Mouse (Mus musculus): ENCODE data around the gene Zfp74.
"Not testable (repeated sequence)": the region's sequence is repeated elsewhere in the genome, so short reads cannot be mapped to it uniquely, and the experiment has no call there.

Zfp74 gene

DNA sequence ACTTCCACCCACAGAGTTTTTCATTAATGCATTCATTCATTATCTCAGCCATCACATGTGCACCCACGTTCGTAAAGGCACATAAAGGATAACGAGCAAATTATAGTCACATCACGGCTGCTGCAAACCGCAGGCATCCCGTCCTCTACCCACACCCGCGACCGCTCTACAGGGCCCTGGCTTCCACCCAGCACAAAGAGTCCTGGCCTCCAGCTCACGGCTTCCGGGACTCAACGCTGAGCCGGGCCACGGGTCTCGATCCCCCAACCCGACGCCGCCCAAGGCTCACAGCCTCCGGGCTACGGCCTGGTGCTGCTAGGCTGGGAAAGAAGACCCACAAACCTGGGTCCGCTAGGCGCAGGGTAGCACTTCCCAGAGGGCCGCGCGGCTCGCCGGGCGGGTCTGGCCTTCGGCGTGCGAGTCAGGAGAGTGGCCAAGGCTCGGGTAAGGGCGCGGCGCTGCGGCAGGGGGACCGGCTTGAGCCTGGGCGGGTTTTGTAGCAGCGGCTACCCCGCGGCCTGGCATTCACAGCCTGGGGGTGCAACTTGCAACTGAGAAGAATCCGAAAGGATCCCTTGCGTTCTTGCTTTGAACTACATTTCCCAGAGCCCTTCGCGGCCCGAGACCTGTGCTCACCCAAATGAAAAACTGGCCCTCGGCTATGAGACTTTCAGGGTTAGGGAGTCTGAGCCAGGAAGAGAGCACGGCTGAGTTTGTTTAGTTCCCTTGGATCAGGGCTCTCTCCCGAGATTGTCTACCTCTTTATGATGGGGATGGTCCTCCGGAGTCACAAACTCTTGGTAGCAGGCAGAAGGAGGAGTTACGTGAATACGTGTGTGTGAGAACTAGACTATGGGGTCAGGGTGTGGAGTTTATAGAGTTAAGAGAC is at the start of gene Zfp74:
Gene Zfp74 (minus strand): TSS at position 577 of the 889 bp plus-strand sequence.
- peak; percentile 89 for DNase-seq

DNA sequence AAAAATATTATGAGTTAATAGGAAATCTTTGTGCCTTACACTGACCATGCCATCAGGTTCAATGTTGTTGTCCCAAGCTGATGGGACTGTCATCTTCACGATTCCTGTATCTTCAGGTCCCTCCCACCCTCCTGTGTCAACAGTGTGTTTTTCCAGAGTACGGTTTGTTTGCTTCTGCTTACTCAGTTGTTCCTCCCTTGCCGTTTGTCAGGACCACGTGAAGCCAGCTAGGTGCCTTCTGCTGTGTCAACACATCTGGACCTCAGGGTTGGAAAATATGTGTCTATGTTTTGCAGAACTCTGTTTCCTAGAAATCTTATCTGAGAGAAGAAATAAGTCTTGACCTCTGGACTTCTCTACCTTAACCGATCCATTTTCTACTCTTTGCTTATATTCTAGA is 46.7 kb upstream of the Zfp74 start:
- no peak for DNase-seq

DNA sequence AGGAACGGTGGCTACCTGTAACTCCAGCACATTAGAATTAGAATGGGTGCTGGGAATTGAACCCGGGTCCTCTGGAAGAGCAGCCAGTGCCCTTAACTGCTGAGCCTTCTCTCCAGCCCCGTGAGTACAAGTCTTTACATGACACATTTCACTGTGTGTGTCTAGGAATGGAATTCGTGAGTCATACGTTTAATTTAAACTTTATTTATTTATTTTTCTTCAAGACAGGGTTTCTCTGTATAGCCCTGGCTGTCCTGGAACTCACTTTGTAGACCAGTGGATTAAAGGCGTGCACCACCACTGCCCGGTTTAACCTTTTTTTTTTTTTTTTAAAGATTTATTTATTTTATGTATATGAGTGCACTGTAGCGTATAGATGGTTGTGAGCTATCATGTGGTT is 41.2 kb upstream of the Zfp74 start:
- DNase-seq: no peak

DNA sequence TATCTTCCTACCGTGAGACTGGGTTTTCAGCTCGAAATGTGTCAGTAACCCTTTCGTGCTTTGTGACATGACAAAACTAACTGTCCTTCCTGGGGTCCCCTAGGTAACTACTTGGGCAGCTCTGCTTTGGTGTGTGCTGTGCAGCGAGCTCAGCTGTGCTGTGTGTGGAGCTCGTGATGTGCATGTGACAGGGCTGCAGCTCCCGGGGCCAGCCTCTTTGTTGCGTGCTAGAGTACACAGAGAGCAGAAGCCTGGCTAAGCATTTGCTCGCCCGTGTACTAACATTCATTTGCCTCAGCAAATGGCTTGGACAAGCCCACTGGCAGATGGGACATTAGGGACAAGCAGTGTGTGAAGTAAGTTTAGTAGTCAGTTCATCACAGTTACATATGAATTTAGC is 39.5 kb upstream of the Zfp74 start:
- DNase-seq: no peak

DNA sequence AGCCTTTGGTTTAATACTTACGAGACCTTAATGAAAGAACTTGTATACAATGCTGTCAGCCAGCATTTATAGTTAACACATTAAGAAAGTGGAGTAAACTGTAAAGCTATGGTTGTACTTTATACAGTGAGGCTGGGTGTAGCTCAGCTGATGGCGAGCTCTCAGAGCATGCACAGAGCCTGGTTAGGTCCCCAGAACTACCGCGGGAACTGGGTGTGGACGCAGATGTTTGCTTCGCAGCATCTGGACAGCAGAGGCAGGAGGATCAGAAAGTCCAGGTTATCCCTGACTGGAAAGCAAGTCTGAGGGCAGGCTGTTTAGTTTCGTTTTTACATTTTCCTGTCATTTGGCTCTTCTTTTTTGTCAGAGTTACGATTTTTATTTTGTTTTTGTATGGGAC is 38.8 kb upstream of the Zfp74 start:
- no peak for DNase-seq

DNA sequence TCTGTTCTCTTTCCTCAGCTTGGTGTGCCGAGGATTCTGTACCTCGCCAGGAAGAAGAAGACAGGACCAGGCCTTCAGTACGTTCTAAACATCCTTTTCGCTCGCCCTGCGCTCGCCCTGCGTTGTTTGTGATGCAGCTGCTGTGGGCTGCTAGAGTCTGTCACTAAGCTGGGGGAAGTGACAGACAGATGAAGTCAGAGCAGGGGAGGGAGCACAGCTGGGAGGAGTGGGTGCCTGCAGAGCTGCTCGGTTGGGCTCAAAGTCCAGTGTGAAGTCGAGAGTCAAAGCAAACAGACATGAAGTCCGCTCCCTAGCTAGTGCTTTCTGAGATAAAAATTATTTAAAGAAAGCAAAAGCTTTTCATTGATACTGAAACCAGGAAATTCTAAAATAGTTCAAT is 35.1 kb upstream of the Zfp74 start:
- DNase-seq: no peak

DNA sequence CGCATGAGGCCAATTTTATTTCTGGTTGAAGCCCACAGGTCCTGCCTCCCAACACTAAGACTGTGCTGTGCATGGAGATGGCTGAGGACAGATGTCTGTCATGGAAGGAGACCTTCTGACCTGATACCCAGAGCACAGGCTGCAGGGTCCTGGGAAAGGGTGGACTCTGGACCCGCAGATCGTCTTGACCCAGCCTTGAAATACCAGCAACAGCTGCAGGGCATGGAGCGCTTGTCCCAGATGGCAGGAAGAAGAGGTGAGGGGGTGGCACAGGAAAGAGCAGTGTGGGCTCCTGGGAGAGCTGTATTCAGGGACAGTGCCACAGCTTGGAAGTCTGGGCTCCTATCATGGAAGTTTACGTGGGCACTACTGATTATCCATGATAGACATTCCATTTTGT is 33.7 kb upstream of the Zfp74 start:
- no peak for DNase-seq

DNA sequence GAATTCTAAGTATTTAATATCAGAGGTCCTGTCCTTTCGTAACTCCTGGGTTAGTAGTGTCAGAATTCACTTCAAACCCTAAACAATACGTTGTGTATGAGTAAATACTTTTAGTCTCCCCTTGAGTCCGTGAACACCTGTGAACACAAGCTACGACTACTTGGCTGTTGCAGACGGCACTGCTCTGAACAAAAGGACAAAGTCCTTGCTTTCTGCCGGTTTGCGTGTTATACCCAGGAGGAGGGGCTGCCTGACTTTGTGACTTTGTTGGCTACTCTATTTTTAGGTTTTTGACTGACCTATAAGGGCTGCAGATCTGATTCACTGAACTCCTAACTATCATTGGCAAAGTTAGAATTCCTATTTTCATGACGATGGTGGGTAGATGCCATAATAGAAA is 32.2 kb upstream of the Zfp74 start:
- DNase-seq: no peak

DNA sequence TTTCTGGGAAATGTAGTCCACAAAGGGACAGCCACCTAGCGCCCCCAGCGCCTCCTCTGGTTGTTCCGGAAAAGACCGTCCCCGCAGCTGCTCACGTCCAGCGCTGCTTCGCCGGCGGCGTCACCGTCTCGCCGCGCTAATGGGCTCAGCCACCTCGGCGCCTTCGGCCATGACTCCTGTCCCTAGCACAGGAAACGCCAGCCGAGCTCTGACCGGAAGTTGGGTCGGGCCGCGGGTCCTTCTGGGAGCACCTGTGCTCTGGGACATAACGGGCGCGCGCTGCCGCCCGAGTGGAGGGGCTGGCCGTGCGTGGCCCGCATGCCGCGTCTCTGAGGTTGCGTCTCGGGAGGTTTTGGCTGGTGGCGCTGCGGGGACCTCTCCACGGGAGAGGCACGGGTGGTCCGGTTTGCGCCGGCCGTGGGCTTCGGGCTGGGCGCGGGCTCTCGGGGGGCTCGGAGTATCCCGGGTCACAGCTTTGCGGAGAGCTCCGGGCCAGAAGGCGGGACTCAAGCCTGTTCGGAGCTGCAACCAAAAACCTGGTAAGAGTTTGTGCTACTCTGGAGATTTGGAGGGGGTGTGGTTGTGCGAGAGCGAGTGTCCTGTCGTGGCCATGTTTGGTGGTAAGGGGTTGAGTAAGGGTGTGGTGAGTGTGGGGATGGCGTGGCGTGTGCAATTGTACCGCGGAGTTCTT is 29.9 kb upstream of the Zfp74 start, which contains the start of gene Zfp568:
Gene Zfp568 (plus strand): TSS at position 266 of the 691 bp plus-strand sequence.
- DNase-seq: peak; percentile 97

DNA sequence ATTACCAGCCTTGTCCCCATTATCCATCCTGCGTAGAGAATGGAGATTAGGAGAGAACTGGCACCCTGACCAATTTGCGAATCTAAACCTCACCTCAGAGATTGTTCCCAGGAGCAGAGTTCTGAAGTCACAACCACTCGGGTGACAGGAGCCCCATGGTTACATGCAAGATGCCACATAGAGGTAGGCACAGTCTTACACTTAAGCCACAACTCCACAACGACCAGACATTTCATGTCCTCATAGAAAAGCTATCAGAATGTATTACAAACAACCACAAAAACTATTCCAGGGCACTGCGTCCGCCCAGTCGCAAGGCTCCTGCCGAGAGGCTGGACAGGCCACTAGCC is 29.4 kb upstream of the Zfp74 start:
- no peak for DNase-seq

DNA sequence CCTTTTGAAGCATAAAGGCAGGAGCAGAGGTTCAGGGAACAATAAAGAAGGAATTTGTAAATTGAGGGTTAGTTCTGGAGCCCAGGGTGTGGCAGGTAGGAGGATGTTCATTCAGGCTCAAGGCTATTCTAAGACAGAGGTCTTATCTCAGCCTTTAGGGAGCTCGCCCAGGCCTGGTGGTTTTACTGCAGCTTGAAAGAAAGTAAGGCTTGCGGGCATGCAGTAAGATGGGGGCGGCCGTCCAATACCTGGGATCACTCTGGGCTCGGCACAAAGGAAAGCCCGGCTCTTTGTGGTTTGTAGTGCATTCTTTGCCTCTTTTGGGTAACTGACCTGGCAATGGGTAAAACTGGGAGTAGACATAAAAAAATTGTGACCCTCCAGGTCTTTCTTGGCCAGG is 29.0 kb upstream of the Zfp74 start:
- peak; percentile 14 for DNase-seq

DNA sequence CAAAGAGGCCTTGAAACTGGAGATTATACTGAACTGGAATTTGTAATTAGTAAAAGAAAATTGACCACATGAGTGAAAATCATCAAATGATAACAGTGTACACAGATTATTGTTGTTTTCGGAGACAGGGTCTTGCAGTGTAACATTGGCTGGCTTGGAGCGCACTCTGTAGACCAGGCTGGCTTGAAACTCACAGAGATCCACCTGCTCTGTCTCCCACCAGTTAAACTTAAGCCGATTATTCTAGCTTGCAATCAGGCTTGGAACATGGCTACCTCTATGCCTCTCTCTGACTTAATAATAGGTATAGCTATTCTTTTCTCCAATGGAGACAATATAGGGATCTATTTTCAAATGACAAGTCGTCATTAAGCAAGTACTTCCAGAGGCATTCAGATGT is 28.5 kb upstream of the Zfp74 start:
- no peak for DNase-seq

DNA sequence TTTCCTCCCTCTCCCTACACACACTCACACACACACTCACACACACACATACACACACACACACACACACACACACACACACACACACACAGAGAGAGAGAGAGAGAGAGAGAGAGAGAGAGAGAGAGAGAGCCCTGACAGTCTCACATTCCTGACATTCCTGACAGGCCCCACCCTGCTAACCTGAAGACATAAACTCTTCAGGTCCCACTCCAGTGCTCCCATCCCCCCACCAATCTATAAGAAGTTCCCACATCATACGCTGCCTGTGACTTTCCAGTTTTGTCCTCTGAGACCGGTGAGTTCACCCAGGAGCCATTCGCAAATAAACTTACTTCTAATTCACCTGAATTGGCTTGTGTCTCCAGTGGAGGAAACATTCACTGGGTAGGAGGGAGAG is 28.0 kb upstream of the Zfp74 start:
- DNase-seq: peak; percentile 15

DNA sequence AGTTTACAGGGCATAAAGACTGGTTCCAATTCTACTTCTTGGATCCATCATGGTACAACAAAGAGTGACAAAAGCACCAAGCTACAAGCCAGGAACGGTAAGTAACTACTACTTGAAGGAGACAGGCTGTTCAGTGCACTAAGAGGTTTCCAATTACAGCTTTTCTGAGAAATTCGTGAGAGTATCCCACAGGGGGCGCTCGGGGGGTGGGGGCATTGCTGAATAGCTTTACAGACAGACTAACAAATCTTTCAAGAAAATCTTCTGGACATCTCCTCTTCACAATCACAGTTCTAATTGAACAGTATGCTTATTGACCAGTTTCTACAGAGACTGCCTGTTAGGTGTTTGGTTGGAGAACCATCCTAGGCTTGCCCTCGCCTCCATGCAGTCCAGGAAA is 27.6 kb upstream of the Zfp74 start:
- DNase-seq: peak; percentile 19

DNA sequence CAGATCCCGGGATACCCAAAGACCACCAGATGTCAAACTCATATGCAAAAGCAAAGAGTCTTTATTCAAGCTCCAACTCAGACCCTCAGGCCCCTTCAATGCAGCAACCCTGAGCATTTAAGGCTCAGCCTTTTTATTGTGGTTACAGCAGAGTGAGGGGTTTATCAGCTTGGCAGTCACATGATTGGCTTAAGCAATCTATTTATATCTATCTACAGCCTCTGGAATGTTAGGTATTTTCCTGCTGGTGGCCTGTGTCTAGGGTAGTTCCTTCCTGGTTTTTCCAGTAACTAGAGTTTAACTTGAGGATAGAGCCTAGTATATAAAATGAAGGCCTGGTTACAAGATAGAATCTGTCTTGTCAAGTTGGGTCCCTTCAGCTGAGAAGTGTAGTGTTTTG is 26.9 kb upstream of the Zfp74 start:
- DNase-seq: no peak

DNA sequence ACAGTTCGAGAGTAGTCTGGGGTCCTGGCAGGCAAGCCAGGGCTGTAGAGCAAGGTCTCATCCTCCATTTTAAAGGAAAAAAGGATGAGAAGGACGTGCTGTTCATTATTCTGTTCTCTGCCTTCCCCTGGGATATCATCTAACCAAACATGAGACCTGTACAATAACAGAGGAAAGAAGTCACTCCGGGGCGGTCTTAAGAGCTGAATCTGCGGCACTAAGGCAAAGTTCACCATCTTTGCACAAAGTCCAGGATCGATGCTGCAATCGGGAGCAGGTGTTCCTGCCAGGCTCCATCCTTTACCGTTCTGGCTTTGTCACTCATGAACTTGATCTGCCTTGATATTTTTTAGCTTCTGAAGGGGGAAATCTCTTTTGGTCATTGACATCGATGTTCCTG is 16.8 kb upstream of the Zfp74 start:
- DNase-seq: no peak

DNA sequence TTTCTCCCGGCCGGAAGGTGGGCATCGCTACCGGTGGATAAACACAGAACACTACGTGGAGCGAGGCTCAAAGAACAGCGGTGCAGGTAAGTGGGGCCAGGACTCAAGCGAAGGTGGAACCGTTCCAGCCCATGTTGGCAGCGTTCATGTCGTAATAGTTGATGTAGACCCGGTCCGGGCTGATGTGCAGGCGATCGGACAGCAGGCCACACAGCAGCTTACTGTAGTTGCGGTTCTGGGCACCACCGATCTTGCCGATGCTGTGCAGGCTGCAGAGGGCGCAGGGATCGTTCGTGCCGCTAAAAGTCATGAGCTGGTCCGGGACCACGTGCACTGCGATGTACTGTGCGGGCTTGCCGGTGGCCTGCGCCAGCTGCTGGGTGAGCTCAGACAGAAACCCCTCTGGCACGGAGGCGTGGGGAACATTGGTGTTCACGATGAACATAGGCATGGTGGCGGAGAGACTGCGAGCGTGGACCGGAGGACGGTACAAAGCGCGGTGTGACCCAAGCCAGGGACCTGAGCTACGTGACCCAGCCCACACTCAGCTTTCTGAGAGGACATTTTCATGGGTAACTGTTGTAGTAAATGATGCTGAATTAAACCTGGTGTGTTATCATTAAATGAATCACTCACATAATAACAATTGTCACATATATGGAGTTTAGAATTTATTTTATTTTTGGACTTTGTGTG is 11.4 kb upstream of the Zfp74 start:
- DNase-seq: not testable (repeated sequence)

DNA sequence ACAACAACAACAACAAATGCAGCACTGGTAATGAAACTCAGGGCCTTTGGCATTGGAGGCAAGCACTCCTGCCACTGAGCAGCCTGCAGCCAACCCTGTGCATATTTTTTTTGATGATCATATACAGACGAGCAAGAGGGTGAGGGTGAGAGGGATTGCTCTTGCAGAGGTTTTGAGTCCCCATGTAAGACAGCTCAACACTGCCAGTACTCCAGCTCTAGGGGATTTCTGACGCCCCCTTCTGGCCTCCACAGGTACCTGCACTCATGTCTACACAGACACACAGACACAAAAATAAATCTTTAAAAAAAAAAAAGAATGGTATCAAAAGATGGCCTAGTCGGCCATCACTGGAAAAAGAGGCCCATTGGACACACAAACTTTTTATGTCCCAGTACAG is 5.1 kb upstream of the Zfp74 start:
- no peak for DNase-seq

DNA sequence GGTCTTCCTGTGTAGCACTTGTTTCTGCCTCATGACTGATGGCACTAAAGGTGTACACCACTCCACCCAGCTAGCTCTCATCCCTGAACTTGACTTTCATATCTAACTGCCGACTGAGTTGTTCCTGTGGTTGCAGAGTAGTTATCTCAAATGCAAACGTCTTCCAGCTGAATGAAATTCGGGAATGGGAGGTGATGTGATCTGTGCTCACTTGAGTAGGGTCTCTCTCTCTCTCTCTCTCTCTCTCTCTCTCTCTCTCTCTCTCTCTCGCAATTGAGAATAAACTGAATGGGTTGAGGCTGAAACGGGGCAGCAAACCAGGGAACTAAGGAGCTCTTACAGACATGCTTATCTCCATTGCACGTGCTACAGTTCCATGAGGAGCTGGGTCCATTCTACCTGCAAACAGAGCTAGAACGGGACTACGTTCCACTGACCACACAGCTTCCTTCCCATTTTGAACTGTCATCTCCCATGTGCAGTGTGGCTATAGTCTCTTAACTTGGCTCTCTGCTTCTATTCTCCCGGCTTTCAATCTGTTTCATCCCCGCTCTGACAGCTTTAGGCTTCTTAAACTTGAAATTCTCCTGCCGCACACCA is 4.3 kb upstream of the Zfp74 start:
- DNase-seq: no peak

DNA sequence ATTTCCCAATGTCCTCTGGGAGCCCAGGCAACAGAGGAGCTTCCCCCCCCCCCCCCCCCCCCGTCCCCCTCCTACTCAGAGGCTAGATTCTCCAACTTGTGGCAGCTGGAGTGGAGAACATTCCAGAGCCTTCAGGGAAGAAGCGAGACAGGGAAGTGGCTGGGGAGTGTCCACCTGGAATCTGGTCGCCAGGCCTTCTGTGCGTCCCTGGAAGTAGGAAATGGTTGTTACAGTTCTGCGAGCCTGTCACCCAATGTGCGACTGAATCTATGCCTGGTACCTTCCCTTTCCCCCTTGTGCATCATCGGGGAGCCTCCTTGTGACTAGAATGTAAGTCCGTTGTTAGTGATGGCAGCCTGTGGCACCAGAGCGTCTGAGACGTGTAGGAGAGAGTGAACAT is 2.4 kb upstream of the Zfp74 start:
- DNase-seq: peak; percentile 36

DNA sequence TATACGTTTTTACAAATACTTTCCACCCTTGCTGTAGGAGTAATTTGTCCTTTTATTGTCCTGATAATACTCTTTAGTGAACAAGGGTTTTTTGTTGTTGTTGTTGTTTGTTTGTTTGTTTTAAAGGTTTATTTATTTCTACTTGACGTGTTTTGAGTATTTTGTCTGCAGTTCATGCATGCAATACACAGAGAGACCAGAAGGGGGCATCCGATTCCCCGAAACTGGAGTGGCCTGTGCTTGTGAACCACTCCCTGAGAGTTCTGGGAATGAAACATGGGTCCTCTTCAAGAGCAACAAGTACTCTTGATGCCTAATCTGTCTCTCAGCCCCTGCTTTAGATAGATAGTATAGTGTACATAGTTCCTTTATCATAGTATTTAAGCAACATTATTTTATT is 842 bp upstream of the Zfp74 start:
- DNase-seq: peak; percentile 72

DNA sequence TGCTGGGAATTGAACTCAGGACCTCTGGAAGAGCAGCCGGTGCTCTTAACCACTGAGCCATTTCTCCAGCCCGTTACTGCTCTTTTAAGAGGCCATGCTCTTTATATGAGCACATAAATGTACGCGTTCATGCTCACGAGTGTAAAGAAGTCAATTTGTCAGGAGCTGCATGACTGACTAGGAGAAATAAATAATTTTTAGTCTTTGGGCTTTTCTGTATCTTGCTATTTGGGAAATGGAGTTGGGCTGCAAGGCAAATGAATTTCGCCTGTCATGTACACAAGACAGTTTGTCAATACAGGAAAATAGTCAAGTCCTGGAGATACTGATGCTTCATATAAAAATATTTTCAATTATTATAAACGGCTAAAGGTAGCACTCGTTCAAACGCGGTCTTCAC is 803 bp downstream of the Zfp74 start:
- DNase-seq: no peak

DNA sequence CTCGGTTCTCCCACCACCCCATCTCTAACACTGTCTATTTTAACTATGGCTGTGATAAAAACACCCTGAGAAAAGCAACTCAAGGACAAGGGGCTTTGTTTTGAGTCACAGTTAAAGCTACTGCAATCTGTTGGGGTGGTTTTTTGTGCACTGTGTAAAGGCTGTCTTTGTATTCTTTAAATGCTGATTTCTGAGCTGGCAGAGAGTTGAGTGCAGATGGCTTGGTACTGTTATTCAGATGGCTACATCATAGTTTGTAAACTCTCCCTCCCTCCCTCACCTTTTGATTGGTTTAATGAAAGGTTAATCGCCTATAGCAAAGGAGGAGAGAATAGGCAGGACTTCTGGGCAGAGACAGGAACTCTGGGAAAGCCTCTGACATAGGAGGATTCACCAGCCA is 9.7 kb downstream of the Zfp74 start:
- no peak for DNase-seq

DNA sequence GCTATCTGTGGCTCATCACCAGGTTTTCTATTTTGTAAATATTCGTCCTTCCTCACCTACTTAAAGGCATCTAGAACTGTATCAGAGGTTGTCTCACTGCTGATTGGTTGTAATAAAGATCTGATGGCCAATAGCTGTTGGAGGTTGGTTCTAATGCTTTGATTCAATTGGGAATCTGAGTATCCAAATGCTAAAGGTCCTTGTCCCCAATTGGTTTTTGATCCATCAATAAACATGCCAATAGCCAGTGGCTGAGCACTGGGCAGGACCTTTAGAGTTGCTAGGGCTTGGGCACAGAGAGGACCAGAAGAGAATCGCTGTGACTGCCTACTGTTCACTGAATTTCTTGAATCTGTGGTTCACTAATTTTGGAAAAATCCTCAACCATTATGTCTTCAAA is 10.2 kb downstream of the Zfp74 start:
- DNase-seq: no peak
